Mouse (Mus musculus) large intestine, adult 2 months (tissue): ENCODE results near the gene Pex14. TPM values are rescaled to one million over a fixed set of nuclear protein-coding genes. Genes with fewer than 3 reads are reported as not detected.

Experiments
- DNase-seq: peaks from one replicate; pipeline ENCODE4 v3.0.0-alpha.2; 2012; ENCODE audit warnings: low read depth, low spot score
- WGBS: fragments of 180-500 bp; shearing (Covaris S2); methylation state at CpG from one replicate; pipeline ENCODE4 v1.1.7; 2018; 5-methylcytosine and 5-hydroxymethylcytosine counted together
- polyA plus RNA-seq: library from polyadenylated mRNA; depleted of rRNA; stranded (reverse); fragments of >200 nt; gene quantifications from 2 replicates; pipeline ENCODE4 v1.2.3, GENCODE M21; 2012; rRNA removed

Pex14 gene
- polyA plus RNA-seq, 1 experiment: 27.1 TPM

GRCm38 (mm10) chr4:148933109-148933508 is 166.6 kb downstream of the Pex14 start:
- 80% methylated on average over 13 of the region's 13 CpGs for WGBS
- DNase-seq: no peak

DNA sequence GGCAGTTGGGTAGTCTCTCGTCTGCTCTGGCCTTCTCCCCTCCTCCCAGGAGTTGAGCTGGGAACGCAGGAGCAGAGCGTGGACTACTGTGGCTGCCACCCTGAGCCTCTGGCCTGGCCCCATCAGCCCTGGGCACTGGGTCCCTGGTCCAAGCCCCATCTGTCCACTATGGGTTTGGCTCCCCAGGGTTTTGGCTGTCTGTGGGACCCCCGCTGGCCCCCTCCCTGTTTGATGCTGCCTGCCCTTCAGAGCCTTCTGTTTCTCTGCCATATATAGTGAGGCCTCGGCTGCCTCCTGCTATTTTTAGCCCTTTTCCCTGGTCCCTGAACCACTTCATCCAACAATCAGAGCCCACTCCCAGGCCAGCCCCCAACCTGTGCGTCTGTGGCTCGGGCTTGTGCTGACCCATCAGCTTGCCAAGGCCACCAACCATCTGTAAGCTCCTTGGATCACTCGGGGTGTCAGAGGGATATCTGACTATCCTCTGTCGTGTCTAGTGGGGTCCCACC is 168.9 kb downstream of the Pex14 start:
- WGBS: 71% methylated on average over 9 of the region's 9 CpGs
- no peak for DNase-seq

DNA sequence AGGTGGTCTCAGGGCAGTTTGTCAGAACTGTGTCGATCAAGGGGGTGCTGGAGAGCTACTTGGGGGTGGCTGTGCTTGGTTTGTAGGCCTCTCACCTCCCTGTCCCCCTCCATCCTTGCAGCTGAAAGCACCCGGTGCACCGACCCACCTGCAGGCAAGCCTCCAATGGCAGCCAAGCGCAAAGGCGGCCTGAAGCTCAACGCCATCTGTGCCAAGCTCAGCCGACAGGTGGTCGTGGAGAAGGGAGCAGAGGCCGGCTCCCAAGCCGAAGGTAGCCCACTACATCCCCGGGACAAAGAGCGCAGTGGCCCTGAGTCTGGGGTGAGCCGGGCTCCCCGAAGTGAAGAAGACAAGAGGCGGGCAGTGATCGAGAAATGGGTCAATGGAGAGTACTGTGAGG is 170.8 kb downstream of the Pex14 start:
- no peak for DNase-seq
- WGBS: 94% methylated on average over 16 of the region's 16 CpGs

DNA sequence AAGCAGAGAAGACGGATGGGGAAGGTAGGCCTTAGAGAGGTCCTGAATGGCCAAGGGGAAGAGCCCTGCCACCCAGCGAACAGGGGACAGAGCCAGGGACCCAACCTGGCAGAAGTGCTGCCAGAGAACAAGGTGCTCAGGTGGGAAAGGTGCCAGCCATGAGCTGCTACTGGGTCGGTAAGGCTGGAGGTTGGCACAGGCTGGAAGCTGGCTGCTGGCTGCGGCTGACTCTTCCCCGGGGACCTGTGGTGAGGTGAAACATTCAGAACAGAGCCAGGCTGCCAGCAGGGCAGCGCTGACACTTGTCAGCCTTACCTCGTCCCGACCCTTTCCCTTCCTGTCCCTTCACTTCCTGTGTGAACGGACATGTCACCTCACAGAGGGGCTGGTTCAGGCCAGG is 171.4 kb downstream of the Pex14 start:
- DNase-seq: no peak
- 63% methylated on average over 9 of the region's 9 CpGs for WGBS

GRCm38 (mm10) chr4:148926459-148926858 is 173.2 kb downstream of the Pex14 start:
- no peak for DNase-seq
- WGBS: 57% methylated on average over 8 of the region's 8 CpGs

GRCm38 (mm10) chr4:148925589-148926359 is 173.9 kb downstream of the Pex14 start:
- WGBS: 64% methylated on average over 18 of the region's 18 CpGs
- DNase-seq: no peak

- no peak for DNase-seq
- 71% methylated on average over 8 of the region's 8 CpGs for WGBS
Measured at GRCm38 (mm10) chr4:148923976-148924375, 175.7 kb downstream of the Pex14 start.

- WGBS: 63% methylated on average over 9 of the region's 9 CpGs
- no peak for DNase-seq
Measured at GRCm38 (mm10) chr4:148923414-148923813, 176.3 kb downstream of the Pex14 start.

DNA sequence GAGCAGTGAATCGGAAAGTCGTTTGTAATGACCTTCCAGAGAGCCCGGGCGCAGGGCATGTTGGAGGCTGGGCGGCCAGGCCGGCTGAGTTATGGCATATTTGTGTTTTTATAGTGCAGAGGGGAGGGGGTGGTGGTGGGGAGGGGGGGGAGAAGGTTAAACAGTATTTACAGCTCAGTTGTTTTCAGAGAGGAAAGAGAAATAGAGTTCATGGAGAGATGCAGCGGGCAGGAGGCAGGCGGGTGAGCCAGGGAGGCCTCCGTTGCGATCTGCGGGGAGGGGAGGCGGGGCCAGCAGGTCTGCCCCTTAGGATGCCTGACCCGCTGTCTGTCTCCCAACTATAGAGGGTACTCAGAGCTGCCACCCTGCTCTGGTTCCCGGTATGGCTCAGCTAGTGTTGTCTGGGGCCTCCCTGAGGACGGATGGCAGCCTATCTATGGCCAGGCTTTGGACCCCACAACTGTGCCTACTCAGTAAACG is 177.4 kb downstream of the Pex14 start:
- DNase-seq: no peak
- WGBS: 50% methylated on average over 16 of the region's 16 CpGs

DNA sequence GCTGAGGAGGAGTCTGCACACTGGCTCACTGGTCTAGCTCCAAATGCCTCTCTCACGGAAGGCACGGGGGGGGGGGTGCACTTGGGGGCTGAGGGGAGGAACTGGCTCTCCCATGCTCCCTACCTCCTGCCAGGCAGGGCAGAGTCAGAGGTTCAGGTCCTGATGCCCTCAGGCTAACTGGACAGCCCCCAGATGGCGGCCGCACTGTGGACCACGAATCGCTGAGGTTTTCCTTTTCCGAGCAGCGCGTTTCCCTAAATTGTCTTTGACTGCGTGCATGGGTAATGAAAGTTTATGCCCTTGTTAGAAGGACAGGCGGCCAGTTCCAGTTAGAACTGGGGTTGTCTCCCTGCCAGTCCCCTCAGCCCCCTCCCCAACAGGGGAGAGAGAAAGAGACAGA is 179.1 kb downstream of the Pex14 start:
- WGBS: 69% methylated on average over 11 of the region's 11 CpGs
- DNase-seq: no peak

DNA sequence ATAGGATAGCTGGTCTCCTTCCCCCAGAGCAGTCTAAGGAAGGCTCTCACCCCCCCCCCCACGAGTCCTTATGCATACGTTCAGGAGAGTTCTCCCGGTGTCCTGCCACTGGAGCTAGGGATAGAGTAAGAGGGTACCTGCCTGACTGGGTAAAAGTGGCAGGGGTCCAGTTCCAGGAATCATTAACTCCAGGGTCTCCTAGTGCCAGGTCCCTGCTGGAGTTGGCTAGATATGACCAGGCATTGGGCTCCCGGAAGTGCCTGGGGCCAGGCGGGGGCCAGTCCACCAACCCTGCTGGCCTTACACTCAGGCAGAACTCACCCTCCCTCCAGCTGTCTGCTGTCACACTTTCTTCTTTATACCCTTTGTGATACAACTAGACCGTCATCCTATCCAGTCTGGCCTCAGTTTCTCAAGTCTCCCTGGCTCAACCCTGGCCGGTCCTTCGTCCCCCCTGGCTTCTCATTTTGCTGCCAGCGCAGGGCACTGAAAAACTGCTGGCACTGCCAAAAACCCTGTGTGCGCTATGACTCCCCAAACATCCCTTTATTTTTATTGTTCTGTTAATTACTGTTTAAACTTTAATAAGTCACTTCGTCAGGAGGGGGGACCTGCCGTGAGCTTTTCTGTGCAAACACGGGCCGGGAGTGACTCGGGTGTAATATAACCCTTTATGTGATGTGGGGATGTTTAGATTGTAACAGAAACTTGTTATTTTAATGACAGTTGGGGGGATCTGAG is 180.8 kb downstream of the Pex14 start:
- WGBS: 37% methylated on average over 15 of the region's 15 CpGs
- no peak for DNase-seq

DNA sequence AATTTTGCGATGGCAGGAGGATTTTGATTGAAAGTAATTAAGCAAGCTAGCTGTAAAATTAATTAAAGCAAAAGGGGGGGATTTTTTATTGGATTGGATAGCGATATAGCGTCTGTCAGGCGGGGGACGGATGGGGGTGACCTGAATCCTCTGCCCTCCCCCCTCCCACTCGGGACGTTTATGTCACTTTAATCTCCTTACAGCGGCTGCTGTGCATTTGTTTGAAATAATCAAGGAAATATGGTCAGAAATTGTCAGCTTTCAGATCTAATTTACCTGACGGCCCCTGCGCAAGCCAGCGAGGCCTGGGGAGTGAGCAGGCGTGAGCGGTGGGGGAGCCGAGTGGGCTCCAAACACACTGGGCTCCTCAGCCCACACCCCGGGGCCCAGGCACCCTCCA is 183.8 kb downstream of the Pex14 start:
- no peak for DNase-seq
- WGBS: 95% methylated on average over 15 of the region's 15 CpGs

DNA sequence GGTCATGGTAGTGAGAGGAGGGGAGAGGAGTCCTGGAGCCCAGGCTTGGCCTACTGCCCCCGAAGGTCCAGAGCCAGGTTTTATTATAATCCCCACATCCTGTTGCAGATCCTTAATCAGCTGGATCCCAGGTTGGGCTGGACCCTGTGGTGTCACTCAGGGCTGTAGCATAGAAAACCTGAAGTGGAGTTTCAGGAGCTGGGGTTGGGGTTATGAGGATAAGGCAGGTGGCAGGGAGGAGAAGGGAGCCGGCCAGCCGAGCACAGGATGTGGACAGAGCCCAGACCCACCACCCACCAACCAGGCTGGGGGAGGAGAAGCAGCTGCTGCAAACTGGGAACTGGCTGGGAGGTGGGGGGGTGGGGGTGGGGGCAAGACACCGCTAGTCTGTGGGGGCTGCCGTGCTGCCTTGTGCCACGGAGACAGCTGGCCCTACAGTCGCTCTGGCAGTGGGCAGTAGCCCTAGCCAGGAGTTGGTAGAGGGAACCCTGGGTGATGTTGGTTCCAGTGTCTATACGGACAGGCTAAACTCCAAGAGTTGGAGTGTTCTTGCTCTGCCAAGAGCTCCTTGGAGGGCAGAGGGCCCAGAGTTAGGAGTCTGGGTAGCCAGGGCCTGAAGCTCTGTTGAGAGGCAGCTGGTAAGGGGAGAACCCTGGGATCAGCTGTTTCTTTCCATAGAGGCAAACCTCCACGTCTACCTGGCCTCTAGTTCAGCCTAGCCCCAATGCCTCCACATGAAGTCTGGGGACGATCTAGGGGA is 184.6 kb downstream of the Pex14 start:
- WGBS: 66% methylated on average over 10 of the region's 10 CpGs
- DNase-seq: no peak

GRCm38 (mm10) chr4:148912826-148913590 is 186.7 kb downstream of the Pex14 start:
- no peak for DNase-seq
- WGBS: 43% methylated on average over 8 of the region's 8 CpGs

- WGBS: 75% methylated on average over 7 of the region's 7 CpGs
- no peak for DNase-seq
Measured at GRCm38 (mm10) chr4:148912134-148912533, 187.5 kb downstream of the Pex14 start.

Other genes with a start within 250 kb of the Pex14 start
- gene Dffa, start 4.3 kb upstream of the Pex14 start, polyA plus RNA-seq: 19.0 and 27.5 TPM in 2 replicates
- gene Cort, start 26.9 kb upstream of the Pex14 start, polyA plus RNA-seq: 0.14 TPM in 1 of 2 replicates, not detected in the other
- 4.9 and 5.1 TPM in 2 replicates for gene Cenps, start 37.8 kb upstream of the Pex14 start, polyA plus RNA-seq
- gene Pgd, start 66.9 kb upstream of the Pex14 start, polyA plus RNA-seq: 273 and 306 TPM in 2 replicates
- 12.7 and 30.6 TPM in 2 replicates for gene Kif1b, start 207.8 kb upstream of the Pex14 start, polyA plus RNA-seq